Mouse (Mus musculus) liver, embryonic 14.5 days (tissue): ENCODE data around the gene Cryz. TPM values are rescaled to one million over a fixed set of nuclear protein-coding genes. Genes with fewer than 3 reads are reported as not detected.

Source experiments
- ATAC-seq: fragments of 200-750 bp; cut with Nextera tagmentation; 2 replicates; pipeline ENCODE4 v1.8.0; 2017; ENCODE audit warnings: moderate number of reproducible peaks, mild to moderate bottlenecking, moderate library complexity; ENCODE audit not compliant: insufficient read depth
- DNase-seq, 3 experiments: peaks; one replicate each; pipeline ENCODE4 v3.0.0-alpha.2; 2012 to 2013; ENCODE audit warnings: low read depth in 3 of 3, low spot score in 3 of 3
- H3K27ac ChIP-seq: fragments of 300-500 bp; sonication (generic); 2 replicates; pipeline ENCODE4 v1.5.1; 2014; ENCODE audit warnings: moderate library complexity, mild to moderate bottlenecking, control low read depth, inconsistent platforms
- H3K27me3 ChIP-seq: fragments of 300-500 bp; sonication (generic); 2 replicates; pipeline ENCODE4 v1.6.1; 2014; ENCODE audit warnings: mild to moderate bottlenecking, low read length, moderate library complexity; ENCODE audit not compliant: control insufficient read depth, insufficient read depth
- H3K36me3 ChIP-seq: fragments of 300-500 bp; sonication (generic); replicated peaks from 2 replicates; pipeline ENCODE4 v1.6.1; 2014; ENCODE audit warnings: low read depth; ENCODE audit not compliant: control insufficient read depth, insufficient read depth
- H3K4me1 ChIP-seq, 2 experiments: fragments of 200-500 bp in 1 of 2; fragments of 300-500 bp in 1 of 2; sonication (generic) in 1 of 2; replicated peaks; 2 replicates each; pipeline ENCODE4 v1.6.1; 2012 to 2014; ENCODE audit warnings: antibody characterized with exemption in 1 of 2, inconsistent platforms in 1 of 2, low read length in 1 of 2; ENCODE audit not compliant: control insufficient read depth in 2 of 2, insufficient read depth in 2 of 2
- H3K4me2 ChIP-seq: fragments of 300-500 bp; sonication (generic); 2 replicates; pipeline ENCODE4 v1.6.1; 2014; ENCODE audit warnings: low read depth, mild to moderate bottlenecking, control low read depth, moderate library complexity
- H3K4me3 ChIP-seq, 2 experiments: fragments of 200-500 bp in 1 of 2; fragments of 300-500 bp in 1 of 2; sonication (generic) in 1 of 2; 2 replicates each; pipeline ENCODE4 v1.5.1; 2012 to 2014; ENCODE audit warnings: low read depth in 2 of 2, low read length in 2 of 2, mild to moderate bottlenecking in 2 of 2, control low read depth in 1 of 2, inconsistent platforms in 1 of 2, moderate library complexity in 1 of 2; ENCODE audit not compliant: insufficient read depth in 1 of 2
- H3K9ac ChIP-seq: fragments of 300-500 bp; sonication (generic); replicated peaks from 2 replicates; pipeline ENCODE4 v1.6.1; 2014; ENCODE audit warnings: mild to moderate bottlenecking, control low read depth, moderate library complexity
- H3K9me3 ChIP-seq: fragments of 300-500 bp; sonication (generic); 2 replicates; pipeline ENCODE4 v1.6.1; 2016; ENCODE audit warnings: low read length, mixed read lengths; ENCODE audit not compliant: control insufficient read depth
- CTCF ChIP-seq: IDR thresholded peaks from 2 replicates; pipeline ENCODE4 v1.5.1; 2016; ENCODE audit warnings: antibody characterized with exemption, low read depth, control low read depth
- EP300 ChIP-seq: IDR thresholded peaks from 2 replicates; pipeline ENCODE4 v1.6.1; 2016; ENCODE audit warnings: antibody characterized with exemption, low read depth
- WGBS: fragments of 180-500 bp; shearing (Covaris S2); extraction: QIAGEN DNeasy Blood & Tissue Kit; methylation state at CpG from one replicate; pipeline ENCODE4 v1.1.7; 2014; ENCODE audit not compliant: insufficient replicate concordance; 5-methylcytosine and 5-hydroxymethylcytosine counted together
- polyA plus RNA-seq, 2 experiments: library from polyadenylated mRNA; depleted of rRNA in 1 of 2; stranded (reverse) in 1 of 2; unstranded in 1 of 2; fragments of >200 nt; fragmentation: Nextera tagmentation in 1 of 2; extraction: Ambion mirVana in 1 of 2; gene quantifications; 2 replicates each; pipeline versions ENCODE4 v1.2.1 to v1.2.3; 2012 to 2014

Gene Cryz
- polyA plus RNA-seq, 2 experiments = 7.7 to 14.7 TPM

DNA sequence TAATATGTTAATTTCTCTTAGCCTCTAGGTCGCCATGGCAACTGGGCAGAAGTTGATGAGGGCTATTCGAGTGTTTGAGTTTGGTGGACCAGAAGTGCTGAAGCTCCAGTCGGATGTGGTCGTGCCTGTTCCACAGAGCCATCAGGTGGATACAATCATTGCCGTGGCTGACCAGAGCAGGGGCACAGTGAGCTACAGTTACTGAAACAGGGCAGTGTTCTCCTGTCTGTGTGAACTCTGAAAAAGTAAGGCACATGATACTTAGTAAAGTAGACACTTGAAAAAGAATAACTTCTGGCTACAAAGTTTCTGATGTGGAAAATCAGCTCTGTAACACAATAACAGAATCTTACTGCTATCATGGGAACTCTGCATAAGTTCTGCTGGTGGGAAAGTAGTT, 8.4 kb downstream of the Cryz start:
- TF ChIP-seq CTCF = no peak
- no peak for TF ChIP-seq EP300
- H3K4me3 ChIP-seq = no peak overlapping the region
- no peak for DNase-seq
- ATAC-seq = no peak
- no peaks in the 10 kb centered on the region; the same call in 1 of the 2 replicates for H3K36me3 ChIP-seq
- H3K4me2 ChIP-seq = no peak overlapping the region
- no peaks in the 10 kb centered on the region for H3K9me3 ChIP-seq
- WGBS = 63% methylated on average over 5 of the region's 5 CpGs
- H3K4me1 ChIP-seq = no peaks in the 10 kb centered on the region
- no peak overlapping the region for H3K27ac ChIP-seq
- no peaks in the 10 kb centered on the region for H3K27me3 ChIP-seq
- H3K9ac ChIP-seq = no peak overlapping the region

DNA sequence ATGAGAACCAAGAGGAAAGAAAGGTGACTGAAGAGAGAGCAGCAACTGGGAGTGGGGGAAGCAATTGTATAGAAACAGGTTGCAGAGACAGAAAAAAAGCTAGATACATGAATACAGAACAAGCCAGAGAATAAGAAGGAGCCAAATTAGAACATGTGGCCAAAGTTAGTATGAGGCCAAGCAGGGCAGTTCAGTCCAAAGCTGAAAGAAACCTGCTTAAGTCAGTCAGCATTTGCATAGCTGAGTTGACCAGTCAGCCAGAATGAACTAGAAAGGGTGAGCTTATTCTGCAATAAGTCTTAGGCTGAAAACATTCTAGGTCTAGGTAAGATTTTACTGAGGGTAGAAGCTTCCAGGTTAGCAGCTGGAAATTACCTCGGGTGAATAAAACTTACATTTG, 11.4 kb downstream of the Cryz start:
- DNase-seq (no peak), ATAC-seq (no peak)
- no peak overlapping the region for H3K9ac ChIP-seq
- H3K36me3 ChIP-seq = no peaks in the 10 kb centered on the region; the same call in 1 of the 2 replicates
- H3K4me2 ChIP-seq = no peak overlapping the region
- no peak for TF ChIP-seq EP300
- no peaks in the 10 kb centered on the region for H3K4me1 ChIP-seq
- no peak overlapping the region for H3K27ac ChIP-seq
- H3K9me3 ChIP-seq = no peaks in the 10 kb centered on the region
- H3K27me3 ChIP-seq = no peaks in the 10 kb centered on the region
- WGBS = 70% methylated on average over 1 of the region's 1 CpGs
- no peak overlapping the region for H3K4me3 ChIP-seq

DNA sequence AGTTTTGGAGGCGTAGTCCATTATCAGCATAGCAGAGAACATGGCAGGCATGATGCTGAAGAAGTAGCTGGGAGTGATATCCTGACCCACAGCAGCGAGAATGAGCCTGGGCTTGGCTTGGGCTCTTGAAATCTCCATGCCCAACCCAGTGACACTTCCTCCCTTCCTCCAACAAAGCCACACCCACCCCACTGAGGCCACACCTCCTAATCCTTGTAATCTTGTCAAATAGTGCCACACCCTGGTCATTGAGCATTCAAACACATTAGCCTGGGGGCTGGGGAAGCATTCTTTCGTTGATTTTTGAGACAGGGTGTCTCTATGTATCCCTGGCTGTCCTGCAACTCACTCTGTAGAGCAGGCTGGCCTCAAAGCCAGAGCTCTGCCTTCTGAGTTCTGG, 15.4 kb downstream of the Cryz start:
- Histone ChIP-seq H3K27me3 (no peaks in the 10 kb centered on the region), H3K27ac (no peak overlapping the region), H3K4me2 (no peak overlapping the region), H3K9ac (no peak overlapping the region), H3K9me3 (no peaks in the 10 kb centered on the region), H3K36me3 (no peaks in the 10 kb centered on the region; the same call in 1 of the 2 replicates), H3K4me3 (no peak overlapping the region), H3K4me1 (no peaks in the 10 kb centered on the region)
- no peak for TF ChIP-seq CTCF
- TF ChIP-seq EP300 = no peak
- DNase-seq (no peak), ATAC-seq (no peak)
- 65% methylated on average over 3 of the region's 3 CpGs for WGBS

DNA sequence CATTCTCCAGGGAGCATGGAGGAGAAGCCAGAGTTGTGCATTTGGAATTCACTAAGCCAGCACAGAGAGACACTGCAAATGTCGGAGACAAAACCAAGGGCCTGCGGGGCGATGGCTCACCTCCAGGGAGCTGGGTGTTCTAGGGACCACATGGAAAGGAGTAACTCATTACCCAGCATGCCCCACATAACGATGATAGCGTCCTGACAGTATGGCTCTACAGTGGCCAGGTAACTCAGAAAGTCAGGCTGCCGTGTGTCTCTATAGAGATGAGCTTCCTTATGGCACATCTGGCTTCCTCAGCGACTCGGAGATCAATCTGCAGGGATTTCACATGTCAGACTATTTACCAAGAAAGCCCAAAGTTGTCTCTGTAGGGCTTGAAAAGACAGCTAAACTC, 18.3 kb downstream of the Cryz start:
- DNase-seq (no peak), ATAC-seq (no peak)
- Histone ChIP-seq H3K9me3 (no peaks in the 10 kb centered on the region), H3K9ac (no peak overlapping the region), H3K4me2 (no peak overlapping the region), H3K4me1 (no peaks in the 10 kb centered on the region), H3K27me3 (no peaks in the 10 kb centered on the region), H3K27ac (no peak overlapping the region), H3K36me3 (no peaks in the 10 kb centered on the region; the same call in 1 of the 2 replicates), H3K4me3 (no peak overlapping the region)
- 80% methylated on average over 8 of the region's 8 CpGs for WGBS
- TF ChIP-seq CTCF (no peak), EP300 (no peak)

DNA sequence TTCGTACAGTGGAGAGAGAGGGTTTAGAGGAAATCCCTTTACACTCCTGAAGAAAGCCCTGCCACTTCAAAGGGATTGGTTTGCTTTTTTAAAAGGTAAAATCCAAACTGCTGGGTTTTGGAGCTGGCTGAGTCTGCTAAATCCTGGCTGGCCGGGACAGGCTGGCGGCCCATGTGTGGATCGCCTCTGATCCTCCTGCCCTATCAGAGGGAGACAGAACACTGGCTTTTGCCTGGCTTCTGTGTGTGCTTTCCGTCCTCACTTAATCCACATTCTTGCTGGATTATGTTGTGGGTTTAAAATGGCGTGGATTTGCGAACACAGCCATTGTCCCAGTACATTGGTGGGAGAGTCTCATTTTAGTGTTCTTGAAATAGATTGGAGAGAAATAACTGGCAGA, 18.8 kb downstream of the Cryz start:
- H3K27me3 ChIP-seq = no peaks in the 10 kb centered on the region
- no peak overlapping the region for H3K4me3 ChIP-seq
- no peak overlapping the region for H3K9ac ChIP-seq
- H3K4me2 ChIP-seq = no peak overlapping the region
- no peaks in the 10 kb centered on the region; the same call in 1 of the 2 replicates for H3K36me3 ChIP-seq
- 76% methylated on average over 7 of the region's 7 CpGs for WGBS
- TF ChIP-seq CTCF = no peak
- TF ChIP-seq EP300 = no peak
- DNase-seq (no peak), ATAC-seq (no peak)
- H3K4me1 ChIP-seq = no peaks in the 10 kb centered on the region
- no peak overlapping the region for H3K27ac ChIP-seq
- no peaks in the 10 kb centered on the region for H3K9me3 ChIP-seq

DNA sequence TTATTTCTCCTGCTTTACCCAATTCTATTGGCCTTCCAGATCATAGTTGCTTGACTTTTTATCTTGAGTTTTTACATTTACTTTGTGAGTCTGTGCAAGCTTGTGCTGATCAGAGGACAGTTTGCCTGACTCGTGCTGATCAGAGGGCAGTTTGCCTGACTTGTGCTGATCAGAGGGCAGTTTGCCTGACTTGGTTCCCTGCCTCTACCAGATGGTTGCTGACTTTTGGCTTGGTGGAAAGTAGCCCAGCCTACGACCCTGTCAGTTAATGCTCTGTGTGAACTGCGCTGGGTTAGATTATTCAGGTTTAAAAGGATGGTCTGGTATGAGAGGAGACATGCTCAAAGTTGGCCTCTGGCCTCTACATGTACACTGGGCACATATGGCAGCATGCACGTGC, 19.6 kb downstream of the Cryz start:
- Histone ChIP-seq H3K36me3 (no peaks in the 10 kb centered on the region; the same call in 1 of the 2 replicates), H3K4me2 (no peak overlapping the region), H3K27ac (no peak overlapping the region), H3K4me3 (no peak overlapping the region), H3K9ac (no peak overlapping the region), H3K27me3 (no peaks in the 10 kb centered on the region), H3K4me1 (no peaks in the 10 kb centered on the region), H3K9me3 (no peaks in the 10 kb centered on the region)
- DNase-seq (no peak), ATAC-seq (no peak)
- 67% methylated on average over 4 of the region's 4 CpGs for whole genome bisulfite sequencing
- TF ChIP-seq EP300 (no peak), CTCF (no peak)
